Mouse (Mus musculus) liver, adult (tissue): ENCODE results near the gene Susd3.
A peak's percentile ranks its signal among the peaks of the same experiment; 100 is the strongest.

Experiments used
- GATA4 ChIP-seq: IDR thresholded peaks from 2 replicates; pipeline ENCODE4 v1.6.1; 2014; ENCODE audit warnings: mild to moderate bottlenecking, low read length; ENCODE audit not compliant: insufficient replicate concordance

Susd3 gene

DNA sequence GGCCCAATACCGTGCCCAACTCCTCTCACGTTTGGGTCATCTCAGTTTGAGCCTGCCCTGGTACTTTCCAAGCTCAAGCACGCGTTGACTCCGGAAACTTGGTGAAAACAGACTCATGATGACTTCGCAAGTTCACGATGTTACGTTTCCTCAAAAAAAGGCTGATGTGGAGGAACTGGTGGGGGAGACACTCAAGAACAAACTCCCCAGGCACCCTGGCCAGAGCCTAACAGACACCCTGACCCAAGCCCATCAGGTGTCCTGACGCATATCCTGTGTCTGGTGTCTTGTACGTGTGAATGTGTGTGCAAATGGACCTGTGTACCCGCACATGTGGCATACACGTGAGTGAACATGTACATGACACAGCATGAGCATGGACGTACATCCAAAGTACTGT is 47.8 kb downstream of the Susd3 start:
- TF ChIP-seq GATA4 = no peak

DNA sequence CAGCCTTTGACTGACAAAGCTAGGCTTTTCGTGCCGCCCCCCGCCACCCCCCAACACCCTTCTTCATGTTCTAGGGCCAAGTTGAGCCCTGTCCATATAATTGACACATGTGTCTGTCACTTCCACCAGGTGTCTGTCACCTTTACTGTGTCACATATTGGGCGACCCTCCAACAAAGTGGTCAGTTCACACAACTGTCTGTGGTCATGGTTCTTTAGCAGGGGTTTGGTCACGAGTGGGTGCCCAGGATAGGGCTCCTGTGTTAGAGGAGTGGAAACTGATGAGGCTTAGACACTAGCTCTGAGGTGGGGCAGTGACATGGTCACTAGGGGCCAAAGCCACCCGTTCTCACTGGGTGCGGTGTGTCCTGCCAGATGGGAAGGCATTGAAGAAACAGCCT is 48.6 kb downstream of the Susd3 start:
- no peak for TF ChIP-seq GATA4

DNA sequence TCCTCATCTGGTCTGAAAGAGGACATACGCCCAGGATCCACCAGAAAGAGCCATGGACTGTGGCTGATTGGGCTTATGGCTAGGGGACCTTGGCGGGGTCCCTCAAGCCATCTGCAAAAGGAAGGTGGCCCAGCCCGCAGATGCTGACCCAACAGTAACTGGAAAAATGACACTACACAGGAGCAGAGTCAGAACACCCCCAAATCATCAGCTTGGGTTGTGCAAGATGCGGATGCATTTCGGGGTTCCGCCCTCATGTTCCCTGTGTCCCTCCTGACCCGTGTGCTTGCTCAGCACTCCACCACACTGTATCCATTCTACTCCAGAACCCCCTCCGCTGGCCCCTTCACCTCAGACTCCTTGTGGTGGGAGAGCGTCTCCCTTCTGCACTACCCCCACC is 49.8 kb downstream of the Susd3 start:
- TF ChIP-seq GATA4 = no peak

DNA sequence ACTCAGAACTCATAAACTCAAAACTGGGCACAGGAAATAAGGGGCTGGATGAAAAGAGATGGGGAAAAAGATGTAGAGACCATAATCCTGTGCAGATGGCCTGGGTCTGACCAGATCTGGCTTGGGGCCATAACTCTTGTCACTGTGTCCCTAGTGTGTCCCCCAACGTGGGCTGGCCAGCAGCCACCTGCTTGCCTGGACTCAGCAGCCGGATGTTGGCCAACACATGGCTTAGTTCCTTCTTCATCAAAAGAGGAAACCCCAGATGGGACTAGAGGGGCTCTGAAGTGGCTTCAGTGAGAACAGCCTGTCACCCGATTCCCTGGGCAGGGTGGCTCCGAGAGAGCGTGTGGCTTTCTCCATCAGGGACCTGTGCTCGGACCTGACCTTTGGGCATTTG is 51.7 kb downstream of the Susd3 start:
- no peak for TF ChIP-seq GATA4

DNA sequence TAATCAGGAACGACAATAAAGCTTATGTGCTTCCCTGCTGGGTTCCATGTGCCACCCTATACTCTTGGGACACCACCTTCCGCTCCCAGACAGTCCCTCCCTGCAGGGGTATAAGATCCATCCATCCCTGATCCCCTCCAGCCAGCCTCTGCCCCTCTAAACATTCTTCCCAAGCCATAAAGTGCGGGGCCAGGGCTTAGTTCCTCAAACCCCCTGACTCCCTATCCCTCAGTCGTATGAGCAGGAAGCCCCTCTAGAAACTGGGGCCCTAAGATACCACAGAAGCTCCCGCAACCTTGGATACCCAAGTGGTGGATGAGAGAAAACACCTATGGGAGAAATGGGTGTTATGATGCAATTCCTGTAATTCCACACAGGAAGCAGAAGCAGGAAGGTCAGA is 52.3 kb downstream of the Susd3 start:
- TF ChIP-seq GATA4 = no peak

- TF ChIP-seq GATA4 = peak; percentile 45; the same call in 1 of the 2 replicates
Observed at GRCm38 (mm10) chr13:49195651-49196050, 52.9 kb downstream of the Susd3 start.

- no peak for TF ChIP-seq GATA4
Observed at GRCm38 (mm10) chr13:49194811-49195210, 53.7 kb downstream of the Susd3 start.

GRCm38 (mm10) chr13:49193650-49194049 is 54.9 kb downstream of the Susd3 start:
- no peak for TF ChIP-seq GATA4

GRCm38 (mm10) chr13:49192156-49192855 is 56.2 kb downstream of the Susd3 start:
- TF ChIP-seq GATA4 = no peak

DNA sequence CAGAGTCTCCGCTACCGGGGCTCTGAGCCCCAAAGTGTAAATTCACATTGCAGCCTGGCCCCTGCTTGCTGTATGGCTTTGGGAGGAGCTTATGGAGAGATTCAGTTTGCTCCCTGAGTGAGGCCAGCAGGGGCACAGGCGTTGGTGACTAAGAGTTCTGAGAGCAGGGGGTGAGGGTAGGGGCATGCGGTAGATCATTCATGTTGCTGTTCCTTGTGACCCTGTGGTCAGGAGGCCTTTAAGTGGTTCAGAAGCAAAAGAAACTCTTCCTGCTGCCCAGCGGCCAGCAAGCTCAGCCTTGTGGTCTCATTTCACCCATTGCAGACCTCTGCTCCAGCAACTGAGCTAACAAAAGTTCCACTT is 56.9 kb downstream of the Susd3 start:
- no peak for TF ChIP-seq GATA4

GRCm38 (mm10) chr13:49190876-49191672 is 57.4 kb downstream of the Susd3 start:
- TF ChIP-seq GATA4 = no peak

DNA sequence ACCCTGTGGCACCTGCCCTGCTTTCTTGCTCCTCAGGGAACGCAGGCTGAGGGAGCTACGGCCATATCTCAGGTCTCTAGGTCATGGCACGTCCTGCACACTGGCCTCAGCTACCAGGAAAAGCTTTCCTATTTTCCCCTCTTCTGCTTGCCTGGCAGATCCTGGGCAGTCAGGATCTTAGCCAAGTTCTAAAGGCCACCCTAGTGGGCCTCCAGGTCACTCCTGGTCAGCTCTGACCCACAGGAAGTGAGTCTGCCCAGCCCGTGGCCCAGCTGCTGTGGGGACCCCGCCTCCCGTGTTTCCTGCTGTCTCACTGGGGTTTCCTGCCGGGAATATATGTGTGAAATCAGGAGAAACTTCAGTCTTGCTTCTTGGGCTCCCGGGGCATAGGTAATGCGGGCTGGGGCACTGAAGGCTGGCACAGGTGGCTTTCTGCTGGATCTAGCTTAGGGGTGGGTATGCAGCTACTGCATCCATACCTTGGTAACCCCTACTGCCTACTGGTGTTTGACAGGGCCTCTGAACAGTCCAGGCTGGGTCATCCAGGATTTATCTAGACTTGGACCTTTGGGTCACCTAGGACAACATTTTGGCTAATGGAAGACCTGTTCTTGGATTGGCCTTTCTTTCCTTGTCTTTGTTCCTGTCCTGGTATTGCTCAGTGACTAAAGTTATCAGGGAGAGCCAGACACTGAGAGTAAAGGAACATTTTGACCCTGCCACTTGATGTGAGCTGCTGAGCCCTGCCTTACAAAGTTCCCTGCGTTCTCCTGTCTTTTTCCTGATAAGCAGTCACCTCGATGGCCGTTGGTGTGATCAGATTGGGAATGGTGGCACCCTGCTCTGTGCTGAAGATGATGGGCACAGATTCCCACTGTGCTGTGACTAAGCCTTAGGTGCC is 58.3 kb downstream of the Susd3 start:
- TF ChIP-seq GATA4 = peak; percentile 76; the same call in 1 of the 2 replicates

DNA sequence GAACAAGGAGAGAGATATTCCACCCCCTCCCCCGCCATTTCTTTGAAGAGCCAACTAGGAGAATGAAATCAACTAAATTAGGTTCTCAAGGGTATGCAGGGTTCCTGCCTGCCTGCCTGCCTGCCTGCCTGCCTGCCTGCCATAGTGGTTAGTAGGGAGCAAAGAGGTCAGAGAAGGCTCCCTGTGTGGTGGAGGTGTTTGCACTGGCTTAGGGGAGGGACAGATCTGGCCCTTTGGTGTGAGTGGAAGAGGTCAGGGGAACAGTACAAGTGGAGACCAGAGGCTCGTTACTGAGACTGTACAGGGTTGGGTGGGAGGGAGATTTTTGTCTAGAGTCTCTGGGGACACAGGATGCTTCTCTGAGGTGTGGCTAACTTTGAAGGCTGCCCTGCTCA is 59.5 kb downstream of the Susd3 start:
- TF ChIP-seq GATA4 = no peak

DNA sequence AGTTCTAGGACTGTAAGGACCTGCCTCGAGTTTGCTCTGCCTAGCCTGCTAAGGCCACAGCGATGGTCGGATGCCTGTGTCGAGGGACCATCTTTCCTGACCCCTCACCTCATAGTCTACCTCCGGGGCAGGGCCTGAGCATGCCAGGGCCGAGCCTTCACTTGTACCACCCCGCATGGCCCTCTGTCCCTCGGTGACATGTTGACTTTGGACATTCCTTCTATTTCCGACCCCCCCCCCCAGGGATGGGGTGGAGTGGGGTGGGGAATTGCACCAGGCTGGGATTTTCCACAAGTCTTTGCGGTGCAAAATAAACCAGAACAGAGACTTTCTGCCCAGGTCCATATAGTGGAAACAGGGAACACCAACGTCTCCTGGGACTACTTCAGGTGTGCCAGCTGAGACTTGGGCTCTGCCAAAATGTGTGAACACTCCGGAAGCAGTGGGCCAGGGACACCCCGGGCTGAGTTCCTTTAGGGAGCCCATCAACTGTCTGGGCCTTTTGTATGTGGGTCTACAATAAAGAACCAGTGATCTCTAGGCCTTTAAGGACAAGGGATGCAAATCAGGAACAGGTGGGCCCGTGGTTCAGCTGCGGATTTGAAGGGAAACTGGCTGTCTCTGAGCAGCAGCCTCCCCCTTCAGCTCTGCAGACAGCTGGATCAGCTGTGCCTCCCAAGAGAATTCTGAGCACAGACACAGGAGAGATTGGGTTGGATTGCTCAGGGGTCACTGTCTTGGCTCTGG is 60.1 kb downstream of the Susd3 start:
- no peak for TF ChIP-seq GATA4
